10 mouse cellular contexts compared by ENCODE assay signal in genomic region chr2:165877180-165877579, GRCm38 (mm10). TPM values are rescaled to one million over a fixed set of nuclear protein-coding genes. Genes with fewer than 3 reads are reported as not detected.
A peak's percentile ranks its signal among the peaks of the same experiment; 100 is the strongest.
DNase-seq lines count a peak whose midpoint lies in the region; ATAC-seq and TF ChIP-seq lines count a peak whose summit lies in the region.
"Had no signal": no experiment of that assay in that cellular context is flagged by ENCODE, and none has a peak within 500 bp of the region (broad histone marks: within the 10 kb centered on the region; RNA-seq: fewer than 3 reads in every experiment).

No protein-coding gene starts in this region.

- no peak for TF ChIP-seq POLR2A in cortical plate, adult 2 months (IDR thresholded peaks at IDR 0.05; ENCODE audit: extremely low read depth, insufficient read depth, low read length)

- intact Hi-C loops in left cerebral cortex, postnatal 14 days (cut with DNase I): no loop called here

- peak; percentile 26 to 59 for DNase-seq in cerebellum, postnatal 25 days
- no peak for DNase-seq in cerebellum, postnatal 10 days
- no peak for DNase-seq in midbrain, embryonic 10.5 days (ENCODE audit: low spot score)
- DNase-seq in MN1 (ENCODE audit: low spot score): no peak
- DNase-seq in left cerebral cortex, postnatal 14 days (ENCODE audit: low spot score in 2 of 2): no peak
- DNase-seq: gastrocnemius, postnatal 25 days had no signal

- no peak for TF ChIP-seq CTCF in cortical plate, adult 2 months (IDR thresholded peaks at IDR 0.05; ENCODE audit: extremely low read depth, insufficient read depth, low read length)
- TF ChIP-seq CTCF in intestine, postnatal 0 days (IDR thresholded peaks at IDR 0.05; ENCODE audit: low read depth): no peak

- H3K27ac ChIP-seq in cortical plate, adult 2 months (ENCODE audit: insufficient read depth, low read length): peak overlapping the region; percentile 79
- H3K27ac ChIP-seq in intestine, postnatal 0 days (ENCODE audit: low read depth, low read length): 0 out of 2 replicates have a peak overlapping the region, but pooled peaks have one; percentile 64
- H3K27ac ChIP-seq in midbrain, embryonic 10.5 days (replicated peaks): peak overlapping the region; percentile 100

- peak overlapping the region; percentile 19 for H3K4me3 ChIP-seq in cortical plate, adult 2 months (ENCODE audit: insufficient read depth, low read length)
- H3K4me3 ChIP-seq in intestine, postnatal 0 days (ENCODE audit: low read depth, low read length): no peak overlapping the region
- H3K4me3 ChIP-seq in midbrain, embryonic 10.5 days: peak overlapping the region; percentile 53; the same call in 1 of the 2 replicates
- H3K4me3 ChIP-seq: myocyte had no signal

- no peak overlapping the region for H3K9ac ChIP-seq in intestine, postnatal 0 days (ENCODE audit: low read depth, low read length)

- H3K36me3 ChIP-seq in intestine, postnatal 0 days (ENCODE audit: control insufficient read depth, insufficient read depth): peaks cover 11% of the 10 kb centered on the region; the same call in 1 of the 2 replicates
- peaks cover 39% of the 10 kb centered on the region for H3K36me3 ChIP-seq in midbrain, embryonic 10.5 days

- no peaks in the 10 kb centered on the region for H3K9me3 ChIP-seq in intestine, postnatal 0 days (ENCODE audit: control insufficient read depth)
- H3K9me3 ChIP-seq in midbrain, embryonic 10.5 days (replicated peaks): no peaks in the 10 kb centered on the region

- H3K4me2 ChIP-seq in intestine, postnatal 0 days (replicated peaks; ENCODE audit: low read depth): no peak overlapping the region

- WGBS in intestine, postnatal 0 days: 51% methylated on average over 4 of the region's 4 CpGs
- 76% methylated on average over 4 of the region's 4 CpGs for WGBS in midbrain, embryonic 10.5 days

- H3K4me1 ChIP-seq in cortical plate, adult 2 months (ENCODE audit: control insufficient read depth, insufficient read depth, low read length): peaks cover 34% of the 10 kb centered on the region
- H3K4me1 ChIP-seq in intestine, postnatal 0 days (replicated peaks; ENCODE audit: control insufficient read depth, insufficient read depth, low read length): peaks cover 39% of the 10 kb centered on the region
- peaks cover 90% of the 10 kb centered on the region for H3K4me1 ChIP-seq in midbrain, embryonic 10.5 days

- no peaks in the 10 kb centered on the region for H3K27me3 ChIP-seq in intestine, postnatal 0 days (replicated peaks; ENCODE audit: control insufficient read depth, insufficient read depth, low read length)
- no peaks in the 10 kb centered on the region for H3K27me3 ChIP-seq in midbrain, embryonic 10.5 days (ENCODE audit: low read depth, poor library complexity, severe bottlenecking)

- no peak for ATAC-seq in intestine, postnatal 0 days
- no peak for ATAC-seq in monocyte, adult 5-6 weeks (replicated peaks; ENCODE audit: insufficient number of reproducible peaks, low FRiP score, low TSS enrichment, poor library complexity, severe bottlenecking)

RNA-seq across cellular contexts. Expression of gene Zmynd8, which starts 21.6 kb away (rescaled TPM):
- polyA plus RNA-seq in cortical plate, adult 2 months (2012; rRNA removed): 90.5 and 106 TPM in 2 replicates
- 43.5 and 57.7 TPM in 2 replicates for polyA plus RNA-seq in intestine, postnatal 0 days (2015; fragmentation: Nextera tagmentation; extraction: Ambion mirVana)
- 61.4 and 63.3 TPM in 2 replicates for polyA plus RNA-seq in midbrain, embryonic 10.5 days (2016; fragmentation: Nextera tagmentation; extraction: Ambion mirVana)
- total RNA-seq in monocyte, adult 5-6 weeks (2017): 42.6 to 54.2 TPM (median 44.4 TPM) in 3 replicates
- total RNA-seq in left cerebral cortex, postnatal 14 days (2021): 100 to 1,000 TPM; 130 to 171 TPM

Comparison
In these comparisons a context has a peak if more than half of its experiments do, and no peak if none do; other contexts are left out.
1. DNase-seq: peak in cerebellum, postnatal 25 days (2 of 2); none in cerebellum, postnatal 10 days (0 of 2), midbrain, embryonic 10.5 days (single experiment), MN1 (single experiment) and left cerebral cortex, postnatal 14 days (0 of 2).
2. Peak in every context shown above with its lines, with median percentiles within 50 percentile points of each other: H3K27ac ChIP-seq.